Mouse (Mus musculus): ENCODE results near the gene Uqcc3.
"Not testable (repeated sequence)": the region's sequence is repeated elsewhere in the genome, so short reads cannot be mapped to it uniquely, and the experiment has no call there.

Uqcc3 gene

GRCm38 (mm10) chr19:8850402-8850901 lies 30.3 kb downstream of the Uqcc3 start, which contains the start of gene Lrrn4cl:
Lrrn4cl (plus strand) TSS chr19:8850768.
- DNase-seq (ENCODE audit: low read depth, low spot score): no peak

- DNase-seq (ENCODE audit: low read depth, low spot score): no peak
These were observed 32.4 kb downstream of the Uqcc3 start for GRCm38 (mm10) chr19:8848356-8848755.

GRCm38 (mm10) chr19:8844371-8845129 lies 36.2 kb downstream of the Uqcc3 start:
- DNase-seq (ENCODE audit: low read depth, low spot score): peak; percentile 76

GRCm38 (mm10) chr19:8842961-8843360 lies 37.8 kb downstream of the Uqcc3 start:
- DNase-seq (ENCODE audit: low read depth, low spot score): no peak

- DNase-seq (ENCODE audit: low read depth, low spot score): no peak
These were observed 39.7 kb downstream of the Uqcc3 start for GRCm38 (mm10) chr19:8841012-8841411.

GRCm38 (mm10) chr19:8839908-8840791 lies 40.6 kb downstream of the Uqcc3 start:
- DNase-seq (ENCODE audit: low read depth, low spot score): no peak

- DNase-seq (ENCODE audit: low read depth, low spot score): no peak
These were observed 41.4 kb downstream of the Uqcc3 start, which contains the start of gene Gng3 for GRCm38 (mm10) chr19:8839103-8839907. Gng3 (minus strand) TSS chr19:8839194.

- DNase-seq (ENCODE audit: low read depth, low spot score): no peak
These were observed 42.5 kb downstream of the Uqcc3 start for GRCm38 (mm10) chr19:8838041-8838730.

- peak; percentile 74 for DNase-seq (ENCODE audit: low read depth, low spot score)
These were observed 43.4 kb downstream of the Uqcc3 start, which contains the start of gene Bscl2 for GRCm38 (mm10) chr19:8837251-8837791. Bscl2 (plus strand) TSS chr19:8837467.

GRCm38 (mm10) chr19:8836327-8836726 lies 44.4 kb downstream of the Uqcc3 start:
- not testable (repeated sequence) for DNase-seq (ENCODE audit: low read depth, low spot score)

- DNase-seq (ENCODE audit: low read depth, low spot score): no peak
These were observed 47.8 kb downstream of the Uqcc3 start for GRCm38 (mm10) chr19:8832971-8833370.

- DNase-seq (ENCODE audit: low read depth, low spot score): no peak
These were observed 49.5 kb downstream of the Uqcc3 start for GRCm38 (mm10) chr19:8831262-8831661.

GRCm38 (mm10) chr19:8830664-8831063 lies 50.1 kb downstream of the Uqcc3 start:
- DNase-seq (ENCODE audit: low read depth, low spot score): no peak
